Mouse (Mus musculus): ENCODE results near the gene Slc1a6. TPM values are rescaled to one million over a fixed set of nuclear protein-coding genes. Genes with fewer than 3 reads are reported as not detected.

Slc1a6 gene
- polyA plus RNA-seq (2021), result 0.45 TPM

DNA sequence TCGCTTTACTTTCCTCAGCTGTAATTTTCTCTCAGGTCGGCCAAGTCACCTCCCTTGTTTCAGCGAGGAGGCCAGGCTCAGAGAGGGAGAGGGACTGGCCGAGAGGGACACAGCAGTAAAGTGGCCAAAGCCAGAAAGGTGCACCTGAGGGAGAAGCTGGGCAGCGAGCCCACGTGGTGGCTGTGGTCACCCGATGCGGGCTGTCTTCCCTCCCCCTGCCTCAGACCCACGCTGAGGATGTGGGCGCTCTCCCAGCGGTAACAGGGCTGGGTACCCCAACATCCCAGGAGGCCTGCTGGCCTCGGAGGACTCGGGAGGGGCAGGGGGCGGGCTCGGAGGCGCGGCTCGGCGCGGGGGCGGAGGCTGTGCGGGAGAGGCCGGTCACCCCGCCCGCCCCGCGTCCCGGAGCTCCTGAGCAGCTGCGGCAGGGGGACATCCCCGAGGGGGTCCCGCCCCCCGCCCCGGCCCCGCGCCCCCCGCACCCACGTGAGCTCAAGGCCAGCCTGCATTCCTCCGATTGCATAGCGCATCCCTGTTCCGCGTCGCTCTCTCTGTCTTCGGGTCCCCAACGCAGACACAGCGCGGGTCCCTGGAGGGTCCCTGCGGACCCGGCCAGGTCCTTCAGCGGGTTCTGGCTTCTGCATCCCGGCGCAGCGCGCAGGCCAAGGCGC, at the start of gene Slc1a6:
TSS of gene Slc1a6 (plus strand) at position 516 of the 671 bp plus-strand sequence.
- no peaks in the 10 kb centered on the region for H3K27me3 ChIP-seq
- in situ Hi-C loops (cut with MboI; ENCODE audit: low pct_unique_long_range_greater_than_20kb), result no loop called here
- CTCF ChIA-PET, result interaction anchor here (0.7 to 4.0 kb wide), 2 partner anchors 17 to 23 kb away, joined by 3 to 13 read pairs; no protein-coding TSS in a partner anchor
- ATAC-seq (peak; percentile 54), DNase-seq (ENCODE audit: low read depth, low spot score) (no peak)
- POLR2A ChIA-PET, result interaction anchor here (1.2 kb wide), 1 partner anchor 9 kb away, joined by 3 read pairs; no protein-coding TSS in a partner anchor
- TF ChIP-seq CTCF (IDR thresholded peaks at IDR 0.05), result no peak

DNA sequence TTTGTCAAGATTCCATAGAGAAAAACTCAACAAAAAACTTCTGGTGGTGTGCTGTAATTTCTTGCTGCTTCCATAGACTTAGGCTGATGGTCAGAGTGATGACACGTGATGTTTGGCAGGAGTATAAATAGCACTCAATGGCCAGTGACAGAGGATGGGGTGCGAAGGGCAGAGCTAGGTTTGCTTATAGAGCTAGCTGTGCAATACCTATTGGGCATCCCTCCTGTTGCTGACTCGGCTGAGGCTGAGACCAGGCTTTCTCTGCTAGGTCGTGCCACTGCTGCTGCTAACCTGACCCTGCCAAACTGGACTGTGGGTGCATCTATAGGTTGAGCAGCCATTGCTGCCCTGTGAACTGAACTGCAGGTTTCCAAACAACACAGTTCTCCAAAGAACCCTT, 40.5 kb upstream of the Slc1a6 start:
- ChIA-PET POLR2A (interaction anchor here (0.6 kb wide), 1 partner anchor 57 kb away, joined by 8 read pairs; no protein-coding TSS in a partner anchor), CTCF (interaction anchor here (1.1 to 1.6 kb wide), 2 partner anchors 13 to 14 kb away, joined by 3 read pairs; no protein-coding TSS in a partner anchor)
- H3K27me3 ChIP-seq, result no peaks in the 10 kb centered on the region
- TF ChIP-seq CTCF (IDR thresholded peaks at IDR 0.05), result no peak
- in situ Hi-C loops (cut with MboI; ENCODE audit: low pct_unique_long_range_greater_than_20kb), result loop anchor here (5.0 to 10.0 kb wide), 2 partner anchors 108 to 215 kb away; no protein-coding TSS in a partner anchor
- DNase-seq (ENCODE audit: low read depth, low spot score), result no peak
- ATAC-seq, result no peak

DNA sequence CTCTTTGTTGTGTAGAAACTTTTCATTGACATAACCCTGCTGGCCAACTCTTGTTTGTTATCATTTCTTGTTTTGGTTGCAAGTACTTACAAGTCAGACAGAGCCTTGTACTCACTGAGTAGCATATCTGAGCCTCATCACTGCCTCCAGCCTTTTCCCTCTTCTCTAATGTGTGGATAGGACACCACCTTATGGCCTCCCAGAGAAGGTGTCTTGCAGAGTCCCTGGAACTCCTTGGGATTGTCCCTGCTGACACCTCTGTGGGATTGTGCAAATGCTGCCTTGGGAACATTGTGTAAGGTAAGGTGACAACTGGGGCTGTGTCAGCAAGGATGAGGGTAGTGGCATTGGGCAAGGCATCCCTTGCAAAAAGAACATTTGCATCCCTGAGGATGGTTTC, 36.6 kb upstream of the Slc1a6 start:
- POLR2A ChIA-PET, result no interaction called here
- H3K27me3 ChIP-seq, result no peaks in the 10 kb centered on the region
- in situ Hi-C loops (cut with MboI; ENCODE audit: low pct_unique_long_range_greater_than_20kb), result loop anchor here (5.0 to 10.0 kb wide), 2 partner anchors 111 to 219 kb away; no protein-coding TSS in a partner anchor
- CTCF ChIA-PET, result interaction anchor here (0.9 to 1.8 kb wide), 2 partner anchors 12 to 20 kb away, joined by 3 to 5 read pairs; no protein-coding TSS in a partner anchor
- DNase-seq (ENCODE audit: low read depth, low spot score) (no peak), ATAC-seq (peak; percentile 47)
- TF ChIP-seq CTCF (IDR thresholded peaks at IDR 0.05), result peak; percentile 68

DNA sequence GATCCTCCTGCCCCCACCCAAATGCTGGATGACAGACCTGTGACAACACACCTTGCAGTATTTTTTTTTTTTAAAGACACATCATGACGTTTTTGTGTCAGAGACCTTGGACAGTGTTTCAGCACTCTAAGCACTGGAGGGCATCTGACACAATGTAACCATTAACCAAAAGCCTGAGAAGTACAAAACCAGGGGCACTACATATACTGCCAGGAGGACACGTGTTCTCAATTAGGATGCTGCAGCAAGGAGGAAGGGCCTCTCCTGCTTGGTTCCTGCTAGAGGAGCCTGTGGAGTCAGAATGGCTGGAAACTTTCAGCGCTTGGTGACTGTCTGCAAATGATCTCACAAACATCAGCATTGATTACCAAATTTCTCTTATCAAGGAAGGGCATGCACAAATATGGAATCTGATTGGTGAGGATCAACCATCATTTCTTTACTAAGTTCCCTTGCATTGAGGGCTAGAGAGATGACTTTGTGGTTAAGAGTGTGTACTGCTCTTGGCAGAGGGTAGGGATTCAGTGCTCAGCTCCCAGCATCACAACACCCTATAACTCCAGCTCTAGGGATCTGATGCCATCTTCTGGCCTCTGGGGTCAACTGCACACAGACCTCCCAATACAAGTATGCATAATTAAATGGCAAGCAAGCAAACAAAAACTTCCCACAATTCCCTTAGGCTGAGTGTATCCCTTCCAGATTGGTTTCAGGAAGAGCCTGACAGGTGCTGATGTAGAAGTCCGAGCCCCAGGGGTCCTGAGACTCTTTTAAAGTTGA, 34.7 kb upstream of the Slc1a6 start:
- in situ Hi-C loops (cut with MboI; ENCODE audit: low pct_unique_long_range_greater_than_20kb), result loop anchor here (10.0 kb wide), 1 partner anchor 221 kb away; no protein-coding TSS in a partner anchor
- CTCF ChIA-PET, result interaction anchor here (1.4 to 1.8 kb wide), 2 partner anchors 10 to 22 kb away, joined by 4 to 5 read pairs; no protein-coding TSS in a partner anchor
- TF ChIP-seq CTCF (IDR thresholded peaks at IDR 0.05), result peak; percentile 79
- POLR2A ChIA-PET, result no interaction called here
- ATAC-seq (peak; percentile 32), DNase-seq (ENCODE audit: low read depth, low spot score) (no peak)
- H3K27me3 ChIP-seq, result no peaks in the 10 kb centered on the region

DNA sequence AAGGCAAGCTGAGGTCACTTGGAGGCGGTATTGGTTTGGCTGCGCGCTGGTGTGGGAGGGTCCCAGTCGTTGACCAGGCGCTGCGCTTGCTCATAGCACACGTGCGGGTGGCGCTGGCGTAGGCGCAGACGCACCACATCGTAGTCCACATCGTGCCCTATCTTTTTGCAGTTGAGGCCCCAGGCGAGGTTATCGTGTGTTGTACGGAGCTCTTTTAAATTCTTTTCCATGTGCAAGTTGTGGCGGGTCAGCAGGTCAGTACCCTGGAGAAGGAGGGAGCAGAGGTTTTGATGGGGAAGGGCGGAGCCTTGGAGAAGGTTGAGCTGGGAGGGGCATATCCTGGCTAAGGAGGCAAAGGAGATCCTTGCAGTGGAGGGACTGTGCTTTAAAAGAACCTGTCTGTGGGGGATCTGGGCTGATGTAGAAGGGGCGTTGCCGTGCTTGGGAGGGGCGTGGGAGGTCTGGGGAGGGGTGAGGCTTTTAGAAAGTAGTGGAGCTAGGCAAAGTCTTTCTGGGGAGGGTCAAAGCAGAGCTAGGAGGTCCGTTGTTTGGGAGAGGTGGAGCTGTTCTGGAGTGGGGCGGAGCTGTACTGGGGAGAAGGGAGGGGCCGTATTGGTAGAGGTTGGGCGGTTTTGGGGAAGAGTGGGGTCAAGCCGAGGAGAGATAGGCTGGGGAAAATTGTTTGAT, 33.1 kb upstream of the Slc1a6 start:
- POLR2A ChIA-PET, result interaction anchor here (0.5 kb wide), 1 partner anchor 21 kb away, joined by 3 read pairs; no protein-coding TSS in a partner anchor
- ATAC-seq (no peak), DNase-seq (ENCODE audit: low read depth, low spot score) (no peak)
- CTCF ChIA-PET, result interaction anchor here (2.1 kb wide), 1 partner anchor 9 kb away, joined by 8 read pairs; no protein-coding TSS in a partner anchor
- no peaks in the 10 kb centered on the region for H3K27me3 ChIP-seq
- no peak for TF ChIP-seq CTCF (IDR thresholded peaks at IDR 0.05)
- in situ Hi-C loops (cut with MboI; ENCODE audit: low pct_unique_long_range_greater_than_20kb), result loop anchor here (10.0 kb wide), 1 partner anchor 222 kb away; no protein-coding TSS in a partner anchor

DNA sequence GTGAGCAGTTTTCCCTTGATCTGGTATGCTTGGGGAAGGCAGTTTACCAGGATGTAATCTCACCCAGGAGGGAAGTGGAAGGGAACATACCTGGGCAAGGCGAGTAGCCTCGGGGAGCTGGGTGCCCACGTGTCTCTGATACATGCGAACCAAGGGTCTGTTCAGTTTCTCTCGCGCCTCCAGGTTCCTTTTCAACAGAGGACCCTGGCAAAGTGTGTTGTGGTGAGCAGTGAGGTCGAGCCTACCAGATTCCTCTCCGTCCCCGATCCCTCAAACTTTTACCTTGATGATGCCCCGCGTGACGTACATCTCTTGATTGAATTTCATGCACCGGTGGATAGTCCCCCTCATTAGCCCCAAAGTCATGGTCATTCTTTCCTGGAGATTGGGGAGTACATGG, 32.1 kb upstream of the Slc1a6 start:
- in situ Hi-C loops (cut with MboI; ENCODE audit: low pct_unique_long_range_greater_than_20kb), result loop anchor here (10.0 kb wide), 1 partner anchor 223 kb away; no protein-coding TSS in a partner anchor
- TF ChIP-seq CTCF (IDR thresholded peaks at IDR 0.05), result no peak
- POLR2A ChIA-PET, result no interaction called here

DNA sequence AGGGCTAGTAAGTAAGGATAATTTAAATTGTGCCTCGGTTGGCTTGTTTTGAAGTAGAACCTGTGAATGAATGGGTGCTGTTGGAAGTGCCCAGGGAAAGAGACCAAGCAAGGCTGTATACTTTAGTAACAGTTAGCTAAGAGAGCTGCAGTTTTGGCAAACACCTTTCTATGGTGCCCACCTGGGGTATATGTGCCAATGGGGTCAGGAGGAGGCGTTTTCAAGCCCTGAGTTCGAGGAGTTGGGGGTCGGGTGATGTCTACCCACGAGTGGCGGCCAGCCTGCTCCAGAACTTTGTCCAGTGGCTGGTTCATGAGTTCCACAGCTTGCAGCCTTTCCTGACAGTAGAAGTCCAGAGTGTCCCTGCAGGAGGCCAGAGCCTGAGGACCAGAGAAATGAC, 31.4 kb upstream of the Slc1a6 start:
- POLR2A ChIA-PET, result no interaction called here
- ATAC-seq (no peak), DNase-seq (ENCODE audit: low read depth, low spot score) (no peak)
- no peak for TF ChIP-seq CTCF (IDR thresholded peaks at IDR 0.05)
- no peaks in the 10 kb centered on the region for H3K27me3 ChIP-seq
- CTCF ChIA-PET, result interaction anchor here (0.6 kb wide), 1 partner anchor 574 kb away, joined by 3 read pairs; no protein-coding TSS in a partner anchor
- in situ Hi-C loops (cut with MboI; ENCODE audit: low pct_unique_long_range_greater_than_20kb), result loop anchor here (10.0 kb wide), 1 partner anchor 224 kb away; no protein-coding TSS in a partner anchor

More for the DNA sequence above, 32.1 kb upstream of the Slc1a6 start:
- CTCF ChIA-PET, result interaction anchor here (2.1 kb wide), 1 partner anchor 8 kb away, joined by 8 read pairs; no protein-coding TSS in a partner anchor
- H3K27me3 ChIP-seq, result no peaks in the 10 kb centered on the region
- ATAC-seq (no peak), DNase-seq (ENCODE audit: low read depth, low spot score) (no peak)

DNA sequence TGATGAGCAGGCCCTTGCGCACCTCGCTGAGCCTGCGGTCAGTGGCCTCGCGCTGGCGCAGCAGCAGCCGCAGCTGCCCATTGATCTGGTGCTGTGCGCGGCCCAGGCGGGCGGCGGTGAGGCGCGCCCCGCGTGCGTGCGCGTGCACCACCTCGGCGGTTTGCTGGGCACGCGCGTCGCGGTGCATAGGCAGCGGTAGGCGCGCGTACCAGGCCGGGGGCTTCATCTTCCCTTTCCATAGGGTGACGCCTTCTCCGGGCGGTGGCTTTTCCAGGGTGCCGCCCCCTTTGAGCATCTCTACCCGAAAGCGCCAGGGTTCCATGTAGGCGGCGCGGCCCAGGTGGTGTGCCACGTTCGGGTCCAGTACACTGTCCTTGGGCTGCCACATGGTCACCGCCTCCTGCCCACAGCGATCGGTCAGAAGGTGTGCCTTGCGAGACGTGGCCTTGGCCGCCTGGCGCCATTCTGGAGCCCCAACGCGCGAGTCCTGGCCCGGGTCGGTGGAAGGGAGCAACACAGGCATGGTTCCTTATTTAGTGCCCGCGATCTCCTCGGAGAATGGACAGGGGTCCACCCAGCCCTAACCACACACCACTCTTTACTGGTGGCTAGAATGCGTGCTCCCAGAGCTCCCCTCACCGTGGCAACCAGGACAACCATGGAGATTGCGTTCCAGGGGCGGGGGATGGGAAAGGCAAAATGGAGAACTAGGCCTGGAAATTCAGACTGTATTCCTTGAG, 27.7 kb upstream of the Slc1a6 start, which contains the start of gene Ccdc105:
TSS of gene Ccdc105 (minus strand) at position 614 of the 740 bp plus-strand sequence.
- ChIA-PET CTCF (no interaction called here), POLR2A (no interaction called here)
- no peaks in the 10 kb centered on the region for H3K27me3 ChIP-seq
- in situ Hi-C loops (cut with MboI; ENCODE audit: low pct_unique_long_range_greater_than_20kb), result no loop called here
- no peak for TF ChIP-seq CTCF (IDR thresholded peaks at IDR 0.05)
- no peak for ATAC-seq
- DNase-seq (ENCODE audit: low read depth, low spot score), result no peak

DNA sequence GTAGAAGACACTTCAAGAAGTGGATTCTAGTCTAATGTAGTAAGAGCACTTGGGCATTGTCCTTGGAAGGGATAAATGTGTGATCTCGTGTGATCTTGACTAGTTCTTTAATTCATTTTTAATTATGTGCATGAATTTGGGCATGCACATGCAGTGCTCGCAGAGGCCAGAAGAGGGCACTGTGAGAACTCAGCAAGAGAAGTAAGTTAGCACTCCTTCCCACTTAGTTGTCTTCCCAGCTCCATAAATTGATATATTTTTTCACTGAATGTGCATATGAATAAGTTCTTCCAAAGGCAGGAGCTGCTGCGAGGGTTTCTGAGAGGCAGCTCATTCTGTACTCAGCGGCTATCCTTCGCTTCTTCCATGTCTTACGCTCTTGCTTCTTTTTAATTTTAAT, 24.3 kb upstream of the Slc1a6 start:
- no peaks in the 10 kb centered on the region for H3K27me3 ChIP-seq
- peak; percentile 91 for TF ChIP-seq CTCF (IDR thresholded peaks at IDR 0.05)
- in situ Hi-C loops (cut with MboI; ENCODE audit: low pct_unique_long_range_greater_than_20kb), result loop anchor here (5.0 kb wide), 1 partner anchor 361 kb away; no protein-coding TSS in a partner anchor
- DNase-seq (ENCODE audit: low read depth, low spot score) (no peak), ATAC-seq (peak; percentile 39)
- ChIA-PET POLR2A (interaction anchor here (0.6 to 0.7 kb wide), 3 partner anchors 17 to 31 kb away, joined by 3 to 5 read pairs (median 3); no protein-coding TSS in a partner anchor), CTCF (interaction anchor here (0.7 to 5.0 kb wide), 21 partner anchors 9 to 912 kb away, joined by 3 to 56 read pairs (median 4); partner anchors contain the start of gene Slc1a6)
